Mouse (Mus musculus) hindbrain, embryonic 11.5 days (tissue): ENCODE results near the gene Aif1l. TPM values are rescaled to one million over a fixed set of nuclear protein-coding genes. Genes with fewer than 3 reads are reported as not detected.

ENCODE experiments used
- ATAC-seq: fragments of 200-750 bp; cut with Nextera tagmentation; 2 replicates; pipeline ENCODE4 v1.8.0; 2017; ENCODE audit warnings: mild to moderate bottlenecking, moderate TSS enrichment, moderate library complexity; ENCODE audit not compliant: low FRiP score
- DNase-seq: peaks from one replicate; pipeline ENCODE4 v3.0.0-alpha.2; 2015; ENCODE audit warnings: low spot score
- H3K27ac ChIP-seq: fragments of 300-500 bp; sonication (generic); 2 replicates; pipeline ENCODE4 v1.5.1; 2014; ENCODE audit warnings: mild to moderate bottlenecking, low read depth, low read length
- H3K27me3 ChIP-seq: fragments of 300-500 bp; sonication (generic); 2 replicates; pipeline ENCODE4 v1.6.1; 2014; ENCODE audit warnings: mild to moderate bottlenecking, low read length, moderate library complexity, mixed read lengths; ENCODE audit not compliant: control insufficient read depth, insufficient read depth
- H3K36me3 ChIP-seq: fragments of 300-500 bp; sonication (generic); 2 replicates; pipeline ENCODE4 v1.6.1; 2014; ENCODE audit warnings: mild to moderate bottlenecking, low read length, moderate library complexity, mixed read lengths; ENCODE audit not compliant: control insufficient read depth, insufficient read depth
- H3K4me1 ChIP-seq: fragments of 300-500 bp; sonication (generic); replicated peaks from 2 replicates; pipeline ENCODE4 v1.6.1; 2014; ENCODE audit warnings: low read length, mixed read lengths; ENCODE audit not compliant: control insufficient read depth, insufficient read depth
- H3K4me2 ChIP-seq: fragments of 300-500 bp; sonication (generic); replicated peaks from 2 replicates; pipeline ENCODE4 v1.6.1; 2014; ENCODE audit warnings: mild to moderate bottlenecking, low read depth, low read length
- H3K4me3 ChIP-seq: fragments of 300-500 bp; sonication (generic); 2 replicates; pipeline ENCODE4 v1.5.1; 2014; ENCODE audit warnings: low read depth, low read length
- H3K9ac ChIP-seq: fragments of 300-500 bp; sonication (generic); 2 replicates; pipeline ENCODE4 v1.6.1; 2014; ENCODE audit warnings: low read depth, low read length
- H3K9me3 ChIP-seq: fragments of 300-500 bp; sonication (generic); 2 replicates; pipeline ENCODE4 v1.6.1; 2016; ENCODE audit warnings: low read length; ENCODE audit not compliant: control insufficient read depth
- WGBS: fragments of 180-500 bp; shearing (Covaris S2); extraction: QIAGEN DNeasy Blood & Tissue Kit; methylation state at CpG from one replicate; pipeline ENCODE4 v1.1.7; 2014; 5-methylcytosine and 5-hydroxymethylcytosine counted together
- polyA plus RNA-seq: library from polyadenylated mRNA; unstranded; fragments of >200 nt; fragmentation: Nextera tagmentation; extraction: Ambion mirVana; gene quantifications from 2 replicates; pipeline ENCODE4 v1.2.1, GENCODE M21; 2014

The Aif1l gene
- polyA plus RNA-seq, 1 experiment from 2014 or later = 54.0 TPM

DNA sequence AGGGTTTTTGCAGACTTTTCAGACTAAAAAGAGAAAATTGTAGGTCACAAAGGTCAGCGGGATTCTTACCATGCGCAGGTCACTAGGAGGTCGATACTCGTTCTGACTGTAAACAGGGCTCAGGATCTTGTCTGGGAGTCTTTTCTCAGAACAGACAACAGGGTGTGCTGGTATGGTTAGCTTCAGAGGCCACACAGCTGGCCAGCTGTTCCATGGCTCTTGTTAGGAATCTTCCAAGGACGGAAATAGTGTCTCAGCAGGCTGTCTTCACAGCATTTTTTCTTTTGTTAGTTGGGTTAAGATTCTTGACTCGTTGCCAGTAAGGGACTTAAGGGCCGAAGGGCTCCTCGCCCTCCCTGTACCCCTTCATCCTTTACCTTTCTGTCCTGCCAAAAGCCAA, 16.9 kb downstream of the Aif1l start:
- no peaks in the 10 kb centered on the region for H3K36me3 ChIP-seq
- H3K9me3 ChIP-seq = no peaks in the 10 kb centered on the region
- no peak overlapping the region for H3K9ac ChIP-seq
- H3K4me1 ChIP-seq = no peaks in the 10 kb centered on the region
- no peak overlapping the region for H3K4me2 ChIP-seq
- 88% methylated on average over 8 of the region's 8 CpGs for WGBS
- DNase-seq (no peak), ATAC-seq (no peak)
- H3K4me3 ChIP-seq = no peak overlapping the region
- no peak overlapping the region for H3K27ac ChIP-seq
- H3K27me3 ChIP-seq = no peaks in the 10 kb centered on the region

DNA sequence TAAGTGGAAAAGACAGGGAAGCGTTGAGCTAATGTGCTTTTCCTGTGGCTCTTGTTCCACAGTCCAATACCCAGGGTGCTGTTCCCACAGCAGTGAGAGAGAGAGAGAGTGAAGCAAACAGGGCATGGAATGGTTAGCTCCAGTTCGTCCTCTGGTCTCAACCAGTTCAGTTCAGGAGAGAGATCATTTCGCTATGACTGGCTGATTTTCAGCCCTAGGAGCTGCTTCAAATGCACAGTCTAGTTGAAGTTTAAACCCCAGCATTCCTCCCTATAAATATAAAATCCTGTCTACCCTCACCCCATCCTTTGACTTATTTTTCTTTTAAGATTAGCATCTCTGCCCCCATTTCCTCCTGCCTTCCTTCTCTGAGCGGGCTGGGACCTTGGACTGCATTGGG, 22.6 kb downstream of the Aif1l start:
- WGBS = 84% methylated on average over 4 of the region's 4 CpGs
- Histone ChIP-seq H3K36me3 (peaks cover under 1% of the 10 kb centered on the region; the same call in 1 of the 2 replicates), H3K9me3 (no peaks in the 10 kb centered on the region)

DNA sequence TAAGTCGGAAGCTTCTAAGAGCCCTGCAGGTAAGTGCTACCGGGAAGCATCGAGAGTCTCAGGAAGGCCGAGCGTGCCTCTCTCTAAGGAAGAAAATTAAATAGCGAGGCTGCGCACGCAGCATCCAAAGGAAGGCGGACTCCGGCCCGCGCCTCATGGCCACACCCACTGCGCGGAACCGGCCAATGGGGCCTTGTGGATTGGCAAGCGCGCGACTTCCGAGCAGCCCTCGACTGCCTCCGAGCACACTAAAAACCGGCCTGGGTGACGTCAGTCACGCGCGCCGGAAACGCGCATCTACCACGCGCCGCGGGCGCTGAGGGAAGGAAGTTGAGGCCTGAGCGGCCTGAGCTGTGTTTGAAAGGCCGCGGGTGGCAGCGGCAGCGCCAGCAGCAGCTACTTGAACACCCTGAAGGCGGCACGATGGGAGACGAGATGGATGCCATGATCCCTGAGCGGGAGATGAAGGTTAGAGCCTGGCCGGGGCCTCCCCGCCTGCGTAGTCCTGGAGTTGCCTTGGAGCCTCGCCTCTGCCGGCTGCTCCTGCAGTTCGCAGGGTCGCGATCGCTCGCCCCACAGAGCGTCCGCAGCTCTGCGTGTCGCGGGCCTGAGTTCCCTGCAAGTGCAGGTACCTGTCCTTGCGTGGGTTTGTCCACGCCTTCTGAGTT, 24.3 kb downstream of the Aif1l start, which contains the start of gene Nup214:
TSS of gene Nup214 (plus strand) at position 296 of the 668 bp plus-strand sequence.
- H3K27me3 ChIP-seq = no peaks in the 10 kb centered on the region
- peak within 1 kb of the TSS; percentile 77 for H3K4me2 ChIP-seq
- under 1% methylated on average over 60 of the region's 60 CpGs for WGBS
- H3K9me3 ChIP-seq = no peaks in the 10 kb centered on the region
- peak within 1 kb of the TSS; percentile 95 for H3K9ac ChIP-seq
- peak within 1 kb of the TSS; percentile 98 for H3K4me3 ChIP-seq
- peaks cover 6% of the 10 kb centered on the region for H3K4me1 ChIP-seq
- H3K27ac ChIP-seq = peak within 1 kb of the TSS; percentile 44
- peaks cover 7% of the 10 kb centered on the region; the same call in 1 of the 2 replicates for H3K36me3 ChIP-seq
- DNase-seq (peak; percentile 100), ATAC-seq (peak; percentile 99)

More for the DNA sequence above, 22.6 kb downstream of the Aif1l start:
- DNase-seq (no peak), ATAC-seq (no peak)
- Histone ChIP-seq H3K27me3 (no peaks in the 10 kb centered on the region), H3K4me1 (peaks cover 6% of the 10 kb centered on the region), H3K9ac (no peak overlapping the region), H3K4me2 (no peak overlapping the region), H3K4me3 (no peak overlapping the region), H3K27ac (no peak overlapping the region)

DNA sequence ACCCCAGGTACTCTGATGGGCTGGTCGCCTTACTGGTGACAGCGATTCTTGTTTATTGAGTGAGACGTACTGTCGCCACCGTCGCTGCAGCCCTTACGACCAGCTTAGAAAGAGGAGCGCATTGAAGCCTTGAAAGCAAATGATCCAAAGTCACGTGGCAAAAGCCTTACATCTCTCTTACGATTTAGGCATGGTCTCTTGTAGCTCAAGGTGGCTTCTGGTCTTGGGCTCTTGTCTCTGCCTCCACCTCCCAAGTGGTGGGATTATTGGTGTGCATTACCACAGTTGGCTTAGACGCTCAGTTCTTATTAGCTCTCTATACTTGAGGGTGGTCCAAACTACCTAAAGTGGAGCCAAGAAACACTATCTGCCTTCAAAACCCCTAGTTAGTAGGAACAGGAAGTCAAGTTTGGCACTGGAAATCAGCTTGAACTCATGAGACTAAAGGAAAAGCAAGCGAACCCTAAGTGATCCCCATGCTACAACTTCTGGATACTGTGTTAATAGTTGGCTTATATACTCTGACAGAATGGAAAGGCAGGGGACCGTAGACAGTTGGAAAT, 25.0 kb downstream of the Aif1l start:
- H3K4me2 ChIP-seq = peak overlapping the region; percentile 77
- H3K27ac ChIP-seq = no peak overlapping the region
- peaks cover 6% of the 10 kb centered on the region for H3K4me1 ChIP-seq
- H3K9me3 ChIP-seq = no peaks in the 10 kb centered on the region
- peak overlapping the region; percentile 98 for H3K4me3 ChIP-seq
- DNase-seq (no peak), ATAC-seq (no peak)
- peaks cover 7% of the 10 kb centered on the region; the same call in 1 of the 2 replicates for H3K36me3 ChIP-seq
- WGBS = 10% methylated on average over 13 of the region's 13 CpGs
- H3K9ac ChIP-seq = peak overlapping the region; percentile 95
- no peaks in the 10 kb centered on the region for H3K27me3 ChIP-seq

DNA sequence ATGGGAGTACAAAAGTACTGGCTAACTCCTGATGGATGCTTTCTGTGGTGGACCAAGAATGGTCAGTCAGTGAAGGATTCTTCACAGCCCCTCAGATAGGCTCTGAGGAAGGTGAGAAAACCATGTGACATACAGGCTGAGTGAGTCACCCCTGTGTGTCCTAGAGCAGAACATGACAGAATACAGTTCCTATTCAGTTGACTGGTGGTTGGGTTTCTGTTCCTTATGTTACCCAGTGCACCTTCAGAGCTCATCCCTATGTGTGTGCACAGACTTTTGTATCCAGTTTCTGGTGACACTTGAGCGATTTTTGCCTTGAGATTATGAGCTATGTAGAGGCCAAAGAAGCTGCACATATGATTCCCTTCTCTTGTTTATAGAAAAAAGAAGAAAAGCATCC, 37.8 kb downstream of the Aif1l start:
- Histone ChIP-seq H3K4me2 (no peak overlapping the region), H3K27ac (no peak overlapping the region), H3K4me3 (no peak overlapping the region), H3K9ac (no peak overlapping the region), H3K4me1 (no peaks in the 10 kb centered on the region), H3K9me3 (no peaks in the 10 kb centered on the region), H3K27me3 (no peaks in the 10 kb centered on the region), H3K36me3 (peaks cover 35% of the 10 kb centered on the region)
- DNase-seq = no peak
- ATAC-seq = no peak
- WGBS = 96% methylated on average over 1 of the region's 1 CpGs

DNA sequence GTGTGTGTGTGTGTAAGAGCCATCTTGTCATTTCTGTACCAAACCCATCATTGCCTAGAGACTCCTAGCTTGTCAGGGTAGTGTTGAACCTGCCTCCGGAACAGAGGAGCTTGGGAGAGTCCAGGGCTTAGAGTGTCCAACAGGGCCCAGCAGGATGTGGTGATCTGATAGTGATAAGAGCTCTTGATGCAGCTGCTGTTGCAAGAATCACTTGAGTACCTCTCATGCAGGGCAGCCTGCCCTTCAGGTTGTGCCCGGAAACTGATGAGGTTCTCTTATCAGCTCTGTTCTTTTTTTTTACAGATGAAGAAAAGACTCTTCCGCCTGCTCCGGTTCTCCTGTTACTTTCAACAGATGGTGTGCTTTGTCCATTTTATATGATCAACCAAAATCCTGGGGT, 41.0 kb downstream of the Aif1l start:
- 91% methylated on average over 4 of the region's 4 CpGs for WGBS
- H3K4me2 ChIP-seq = no peak overlapping the region
- no peaks in the 10 kb centered on the region for H3K4me1 ChIP-seq
- H3K4me3 ChIP-seq = no peak overlapping the region
- no peak overlapping the region for H3K27ac ChIP-seq
- no peak overlapping the region for H3K9ac ChIP-seq
- no peak for ATAC-seq
- H3K36me3 ChIP-seq = peaks cover 21% of the 10 kb centered on the region
- no peaks in the 10 kb centered on the region for H3K27me3 ChIP-seq
- DNase-seq = no peak
- no peaks in the 10 kb centered on the region for H3K9me3 ChIP-seq

DNA sequence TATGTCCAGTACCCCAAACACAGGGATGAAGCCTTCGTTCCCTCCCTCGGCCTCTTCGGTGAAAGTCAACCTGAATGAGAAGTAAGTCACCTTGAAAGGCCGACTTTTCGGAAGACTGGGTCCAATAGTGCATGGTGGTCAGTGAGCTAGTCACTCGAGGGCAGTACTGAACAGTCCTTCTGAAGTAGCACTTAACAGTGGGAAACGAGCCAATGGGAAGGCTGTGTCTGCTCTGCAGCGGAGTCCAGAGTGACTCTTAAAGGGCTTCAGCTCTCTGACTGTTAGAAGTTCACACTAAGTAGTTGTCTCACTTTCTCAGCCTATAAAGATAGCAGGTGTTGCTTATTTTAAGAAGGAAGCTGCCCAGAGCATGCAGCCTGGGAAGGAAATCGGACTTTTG, 45.0 kb downstream of the Aif1l start:
- H3K9ac ChIP-seq = no peak overlapping the region
- H3K4me1 ChIP-seq = no peaks in the 10 kb centered on the region
- H3K27me3 ChIP-seq = no peaks in the 10 kb centered on the region
- H3K4me2 ChIP-seq = no peak overlapping the region
- ATAC-seq (no peak), DNase-seq (no peak)
- peaks cover 30% of the 10 kb centered on the region for H3K36me3 ChIP-seq
- 95% methylated on average over 9 of the region's 9 CpGs for WGBS
- H3K27ac ChIP-seq = no peak overlapping the region
- H3K4me3 ChIP-seq = no peak overlapping the region
- H3K9me3 ChIP-seq = no peaks in the 10 kb centered on the region

DNA sequence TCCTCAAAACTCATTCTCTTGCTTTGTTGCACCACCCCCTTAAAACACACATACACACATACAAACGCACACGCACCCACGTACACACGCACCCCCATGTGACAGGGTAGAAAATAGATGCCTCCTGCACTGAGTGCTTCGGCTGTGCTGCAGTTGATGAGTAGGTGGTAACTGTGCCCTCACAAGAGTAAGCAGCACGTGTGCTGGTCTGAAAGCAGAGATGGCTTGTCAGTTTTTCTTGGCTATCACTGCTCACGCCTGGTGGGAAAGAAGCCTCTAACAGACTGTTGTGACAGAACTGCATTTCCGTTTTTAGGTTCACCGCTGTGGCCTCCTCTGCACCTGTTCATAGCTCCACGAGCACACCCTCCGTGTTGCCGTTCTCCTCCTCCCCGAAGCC, 46.1 kb downstream of the Aif1l start:
- H3K27me3 ChIP-seq = no peaks in the 10 kb centered on the region
- ATAC-seq (no peak), DNase-seq (no peak)
- no peak overlapping the region for H3K4me2 ChIP-seq
- H3K27ac ChIP-seq = no peak overlapping the region
- peaks cover 25% of the 10 kb centered on the region for H3K36me3 ChIP-seq
- no peaks in the 10 kb centered on the region for H3K4me1 ChIP-seq
- H3K4me3 ChIP-seq = no peak overlapping the region
- WGBS = 95% methylated on average over 13 of the region's 13 CpGs
- no peak overlapping the region for H3K9ac ChIP-seq
- no peaks in the 10 kb centered on the region for H3K9me3 ChIP-seq

DNA sequence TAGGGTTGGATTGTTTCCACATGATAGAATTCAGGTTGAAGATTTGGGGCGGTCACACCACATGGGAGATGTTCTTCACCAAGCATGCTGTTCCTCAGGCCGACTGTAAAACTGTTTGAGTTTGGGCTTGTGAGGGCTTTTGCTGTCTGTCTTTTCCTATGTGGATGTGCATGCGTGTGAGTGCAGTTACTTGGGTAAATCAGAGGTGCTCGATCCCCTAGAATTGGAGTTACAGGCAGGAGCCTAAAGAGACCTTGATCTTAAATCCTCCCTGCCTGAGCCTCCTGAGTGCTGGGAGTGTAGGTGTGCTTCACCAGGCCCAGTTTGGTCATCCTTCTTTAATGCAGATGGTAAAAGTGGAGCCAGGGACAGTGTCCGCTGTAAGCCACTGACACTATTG, 47.6 kb downstream of the Aif1l start:
- ATAC-seq (no peak), DNase-seq (no peak)
- WGBS = 95% methylated on average over 5 of the region's 5 CpGs
- no peak overlapping the region for H3K4me3 ChIP-seq
- H3K27ac ChIP-seq = no peak overlapping the region
- no peak overlapping the region for H3K9ac ChIP-seq
- H3K4me2 ChIP-seq = no peak overlapping the region
- H3K27me3 ChIP-seq = no peaks in the 10 kb centered on the region
- H3K4me1 ChIP-seq = no peaks in the 10 kb centered on the region
- H3K9me3 ChIP-seq = no peaks in the 10 kb centered on the region
- H3K36me3 ChIP-seq = peaks cover 19% of the 10 kb centered on the region
